In the genomic region with DNA sequence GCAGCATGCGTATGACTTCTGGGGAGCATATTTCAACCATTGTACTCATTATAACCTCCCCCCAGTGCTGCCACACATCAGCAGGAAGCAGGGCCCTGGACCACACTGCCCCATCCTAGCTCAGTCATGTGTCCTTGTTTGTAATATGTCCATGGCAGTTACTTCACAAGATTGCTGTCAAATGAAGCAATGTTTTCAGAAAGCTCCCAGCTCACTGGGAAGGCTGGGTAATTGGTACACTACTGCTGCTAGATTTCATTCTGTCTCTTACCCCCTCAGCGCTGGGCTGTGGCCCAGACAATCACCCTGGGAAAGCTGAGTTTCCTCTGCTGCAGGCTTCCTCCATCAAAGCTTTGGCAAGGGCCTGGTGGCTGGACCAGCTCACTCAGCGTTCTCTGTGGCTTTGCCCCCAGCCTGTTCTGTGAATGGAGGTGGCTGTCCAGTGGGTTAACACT, we compare ENCODE assay signal across 22 mouse cellular contexts. TPM values are rescaled to one million over a fixed set of nuclear protein-coding genes. Genes with fewer than 3 reads are reported as not detected.
DNase-seq lines count a peak whose midpoint lies in the region; ATAC-seq and TF ChIP-seq lines count a peak whose summit lies in the region.
"Had no signal": no experiment of that assay in that cellular context is flagged by ENCODE, and none has a peak within 500 bp of the region (broad histone marks: within the 10 kb centered on the region; RNA-seq: fewer than 3 reads in every experiment).

No protein-coding gene starts in this region.

- 81% methylated on average over 3 of the region's 3 CpGs for whole genome bisulfite sequencing in lung, adult 2 months

- ATAC-seq in frontal cortex, adult (ENCODE audit: low TSS enrichment), result no peak
- ATAC-seq: forebrain, embryonic 15.5 days; inflammation-experienced regulatory T-cells, adult 6 months had no signal

- TF ChIP-seq POLR2A in lung, adult 2 months (IDR thresholded peaks at IDR 0.05; ENCODE audit: borderline replicate concordance, extremely low read depth, low read depth, low read length), result no peak

- DNase-seq in adrenal gland, postnatal 10 days, result peak; percentile 41
- DNase-seq in adrenal gland, adult 18-20 months (ENCODE audit: low spot score in 2 of 2), result no peak
- peak; percentile 45 to 53 for DNase-seq in lung, adult 18-20 months
- DNase-seq in lung, adult 2 months, result no peak
- DNase-seq in lung, postnatal 4 days, result peak; percentile 43 to 86
- no peak for DNase-seq in urinary bladder, postnatal 4 days (ENCODE audit: low spot score in 2 of 2)
- DNase-seq: adrenal gland, adult 2 months; cerebellum, adult 9-11 months; gastrocnemius, postnatal 36 days; heart, postnatal 4 days; kidney, adult 18-20 months; layer of hippocampus, postnatal 36 days; liver, embryonic 13.5 days; right cerebral cortex, adult 18-20 months; right cerebral cortex, postnatal 4 days; thymus, postnatal 14 days had no signal

- TF ChIP-seq CTCF in lung, adult 2 months (IDR thresholded peaks at IDR 0.05; ENCODE audit: insufficient read depth, low read length), result no peak

- peaks cover 2% of the 10 kb centered on the region; the same call in 1 of the 2 replicates for H3K4me1 ChIP-seq in lung, adult 2 months (ENCODE audit: control insufficient read depth, insufficient read depth, low read length)
- H3K4me1 ChIP-seq: embryonic facial prominence, embryonic 15.5 days; limb, embryonic 13.5 days had no signal

- no peak overlapping the region for H3K4me3 ChIP-seq in lung, adult 2 months (replicated peaks; ENCODE audit: extremely low read depth, low read depth, low read length)
- H3K4me3 ChIP-seq: embryonic facial prominence, embryonic 15.5 days; forebrain, embryonic 15.5 days; heart, embryonic 15.5 days; limb, embryonic 13.5 days; liver, embryonic 13.5 days had no signal

RNA-seq across cellular contexts. Expression of gene Atp6v0e, which starts 22.7 kb away (rescaled TPM):
- total RNA-seq in adrenal gland, postnatal 10 days (2021), result 100 to 1,000 TPM; 180 to 190 TPM
- total RNA-seq in adrenal gland, adult 18-20 months (2021), result 100 to 1,000 TPM; 215 to 234 TPM
- 194 and 219 TPM in 2 replicates for polyA plus RNA-seq in lung, adult 2 months (2012; rRNA removed)

Comparison
In these comparisons a context has a peak if more than half of its experiments do, and no peak if none do; other contexts are left out.
1. DNase-seq: peak in adrenal gland, postnatal 10 days (single experiment), lung, adult 18-20 months (2 of 2) and lung, postnatal 4 days (2 of 2); none in adrenal gland, adult 18-20 months (0 of 2), lung, adult 2 months (single experiment) and urinary bladder, postnatal 4 days (0 of 2).